Mouse (Mus musculus): ENCODE data around the gene Cnn2.

- TF ChIP-seq CTCF (IDR thresholded peaks at IDR 0.05; ENCODE audit: insufficient read depth, low read length) = no peak
- no peak for TF ChIP-seq POLR2A (IDR thresholded peaks at IDR 0.05; ENCODE audit: borderline replicate concordance, extremely low read depth, low read depth, low read length)
Measured at GRCm38 (mm10) chr10:80022164-80022563, 33.8 kb downstream of the Cnn2 start.
